Mouse (Mus musculus) liver, embryonic 14.5 days (tissue): Measurements from ENCODE around the gene Gm49320. TPM values are rescaled to one million over a fixed set of nuclear protein-coding genes. Genes with fewer than 3 reads are reported as not detected.

Source experiments
- ATAC-seq: fragments of 200-750 bp; cut with Nextera tagmentation; 2 replicates; pipeline ENCODE4 v1.8.0; 2017; ENCODE audit warnings: moderate number of reproducible peaks, mild to moderate bottlenecking, moderate library complexity; ENCODE audit not compliant: insufficient read depth
- DNase-seq, 3 experiments: peaks; one replicate each; pipeline ENCODE4 v3.0.0-alpha.2; 2012 to 2013; ENCODE audit warnings: low read depth in 3 of 3, low spot score in 3 of 3
- H3K27ac ChIP-seq: fragments of 300-500 bp; sonication (generic); 2 replicates; pipeline ENCODE4 v1.5.1; 2014; ENCODE audit warnings: moderate library complexity, mild to moderate bottlenecking, control low read depth, inconsistent platforms
- H3K27me3 ChIP-seq: fragments of 300-500 bp; sonication (generic); 2 replicates; pipeline ENCODE4 v1.6.1; 2014; ENCODE audit warnings: mild to moderate bottlenecking, low read length, moderate library complexity; ENCODE audit not compliant: control insufficient read depth, insufficient read depth
- H3K36me3 ChIP-seq: fragments of 300-500 bp; sonication (generic); replicated peaks from 2 replicates; pipeline ENCODE4 v1.6.1; 2014; ENCODE audit warnings: low read depth; ENCODE audit not compliant: control insufficient read depth, insufficient read depth
- H3K4me1 ChIP-seq, 2 experiments: fragments of 200-500 bp in 1 of 2; fragments of 300-500 bp in 1 of 2; sonication (generic) in 1 of 2; replicated peaks; 2 replicates each; pipeline ENCODE4 v1.6.1; 2012 to 2014; ENCODE audit warnings: antibody characterized with exemption in 1 of 2, inconsistent platforms in 1 of 2, low read length in 1 of 2; ENCODE audit not compliant: control insufficient read depth in 2 of 2, insufficient read depth in 2 of 2
- H3K4me2 ChIP-seq: fragments of 300-500 bp; sonication (generic); 2 replicates; pipeline ENCODE4 v1.6.1; 2014; ENCODE audit warnings: low read depth, mild to moderate bottlenecking, control low read depth, moderate library complexity
- H3K4me3 ChIP-seq, 2 experiments: fragments of 200-500 bp in 1 of 2; fragments of 300-500 bp in 1 of 2; sonication (generic) in 1 of 2; 2 replicates each; pipeline ENCODE4 v1.5.1; 2012 to 2014; ENCODE audit warnings: low read depth in 2 of 2, low read length in 2 of 2, mild to moderate bottlenecking in 2 of 2, control low read depth in 1 of 2, inconsistent platforms in 1 of 2, moderate library complexity in 1 of 2; ENCODE audit not compliant: insufficient read depth in 1 of 2
- H3K9ac ChIP-seq: fragments of 300-500 bp; sonication (generic); replicated peaks from 2 replicates; pipeline ENCODE4 v1.6.1; 2014; ENCODE audit warnings: mild to moderate bottlenecking, control low read depth, moderate library complexity
- H3K9me3 ChIP-seq: fragments of 300-500 bp; sonication (generic); 2 replicates; pipeline ENCODE4 v1.6.1; 2016; ENCODE audit warnings: low read length, mixed read lengths; ENCODE audit not compliant: control insufficient read depth
- CTCF ChIP-seq: IDR thresholded peaks from 2 replicates; pipeline ENCODE4 v1.5.1; 2016; ENCODE audit warnings: antibody characterized with exemption, low read depth, control low read depth
- EP300 ChIP-seq: IDR thresholded peaks from 2 replicates; pipeline ENCODE4 v1.6.1; 2016; ENCODE audit warnings: antibody characterized with exemption, low read depth
- WGBS: fragments of 180-500 bp; shearing (Covaris S2); extraction: QIAGEN DNeasy Blood & Tissue Kit; methylation state at CpG from one replicate; pipeline ENCODE4 v1.1.7; 2014; ENCODE audit not compliant: insufficient replicate concordance; 5-methylcytosine and 5-hydroxymethylcytosine counted together
- polyA plus RNA-seq, 2 experiments: library from polyadenylated mRNA; depleted of rRNA in 1 of 2; stranded (reverse) in 1 of 2; unstranded in 1 of 2; fragments of >200 nt; fragmentation: Nextera tagmentation in 1 of 2; extraction: Ambion mirVana in 1 of 2; gene quantifications; 2 replicates each; pipeline versions ENCODE4 v1.2.1 to v1.2.3; 2012 to 2014

Gene Gm49320
- polyA plus RNA-seq, 2 experiments, result 0.14 to 0.47 TPM

DNA sequence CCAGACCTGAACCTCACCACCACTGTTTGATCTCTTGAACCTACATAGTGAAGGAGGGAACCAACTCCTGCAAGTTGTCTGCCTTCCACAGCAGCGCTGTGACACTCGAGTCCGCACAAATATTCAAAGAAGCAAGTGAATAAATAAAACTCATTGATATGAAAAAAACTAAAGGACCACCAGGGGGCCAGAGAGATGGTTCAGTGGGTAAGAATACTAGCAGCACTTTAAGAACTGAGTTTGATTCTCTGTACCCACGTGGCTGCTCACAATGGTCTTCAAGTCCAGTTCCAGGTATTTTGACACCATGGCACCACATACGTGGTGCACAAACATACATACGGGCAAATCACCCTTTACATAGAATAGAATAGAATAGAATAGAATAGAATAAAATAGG is 27.6 kb upstream of the Gm49320 start:
- ATAC-seq (no peak), DNase-seq (no peak)
- Histone ChIP-seq H3K27me3 (peaks cover 37% of the 10 kb centered on the region), H3K27ac (no peak overlapping the region), H3K4me1 (peaks cover 0 to 10% of the 10 kb centered on the region in 2 experiments; a peak in 3 of 4 replicates), H3K4me3 (no peak overlapping the region), H3K9me3 (no peaks in the 10 kb centered on the region), H3K9ac (no peak overlapping the region), H3K36me3 (no peaks in the 10 kb centered on the region), H3K4me2 (no peak overlapping the region)
- 58% methylated on average over 6 of the region's 6 CpGs for WGBS
- TF ChIP-seq CTCF (no peak), EP300 (no peak)

GRCm38 (mm10) chr8:4212809-4213209 is 25.9 kb upstream of the Gm49320 start:
- 1% methylated on average over 25 of the region's 25 CpGs for WGBS
- H3K27ac ChIP-seq, result no peak overlapping the region
- no peaks in the 10 kb centered on the region for H3K36me3 ChIP-seq
- TF ChIP-seq CTCF (no peak), EP300 (no peak)
- H3K9ac ChIP-seq, result no peak overlapping the region
- ATAC-seq (peak; percentile 21; the same call in 1 of the 2 replicates), DNase-seq (no peak)
- H3K4me2 ChIP-seq, result peak overlapping the region; percentile 65
- H3K27me3 ChIP-seq, result peaks cover 44% of the 10 kb centered on the region
- peak overlapping the region; percentile 15 to 42; a peak in 3 of 4 replicates for H3K4me3 ChIP-seq
- H3K4me1 ChIP-seq, result peaks cover 0 to 10% of the 10 kb centered on the region in 2 experiments; a peak in 2 of 4 replicates
- no peaks in the 10 kb centered on the region for H3K9me3 ChIP-seq

GRCm38 (mm10) chr8:4213210-4214005 is 25.3 kb upstream of the Gm49320 start:
- Histone ChIP-seq H3K4me1 (peaks cover 0 to 10% of the 10 kb centered on the region in 2 experiments; a peak in 2 of 4 replicates), H3K27me3 (peaks cover 49% of the 10 kb centered on the region), H3K27ac (no peak overlapping the region), H3K36me3 (no peaks in the 10 kb centered on the region), H3K9me3 (no peaks in the 10 kb centered on the region), H3K9ac (no peak overlapping the region; the same call in 1 of the 2 replicates), H3K4me2 (peak overlapping the region; percentile 65), H3K4me3 (peak overlapping the region; percentile 42)
- ATAC-seq (peak; percentile 67), DNase-seq (no peak)
- WGBS, result under 1% methylated on average over 18 of the region's 18 CpGs
- TF ChIP-seq EP300 (no peak), CTCF (no peak)

DNA sequence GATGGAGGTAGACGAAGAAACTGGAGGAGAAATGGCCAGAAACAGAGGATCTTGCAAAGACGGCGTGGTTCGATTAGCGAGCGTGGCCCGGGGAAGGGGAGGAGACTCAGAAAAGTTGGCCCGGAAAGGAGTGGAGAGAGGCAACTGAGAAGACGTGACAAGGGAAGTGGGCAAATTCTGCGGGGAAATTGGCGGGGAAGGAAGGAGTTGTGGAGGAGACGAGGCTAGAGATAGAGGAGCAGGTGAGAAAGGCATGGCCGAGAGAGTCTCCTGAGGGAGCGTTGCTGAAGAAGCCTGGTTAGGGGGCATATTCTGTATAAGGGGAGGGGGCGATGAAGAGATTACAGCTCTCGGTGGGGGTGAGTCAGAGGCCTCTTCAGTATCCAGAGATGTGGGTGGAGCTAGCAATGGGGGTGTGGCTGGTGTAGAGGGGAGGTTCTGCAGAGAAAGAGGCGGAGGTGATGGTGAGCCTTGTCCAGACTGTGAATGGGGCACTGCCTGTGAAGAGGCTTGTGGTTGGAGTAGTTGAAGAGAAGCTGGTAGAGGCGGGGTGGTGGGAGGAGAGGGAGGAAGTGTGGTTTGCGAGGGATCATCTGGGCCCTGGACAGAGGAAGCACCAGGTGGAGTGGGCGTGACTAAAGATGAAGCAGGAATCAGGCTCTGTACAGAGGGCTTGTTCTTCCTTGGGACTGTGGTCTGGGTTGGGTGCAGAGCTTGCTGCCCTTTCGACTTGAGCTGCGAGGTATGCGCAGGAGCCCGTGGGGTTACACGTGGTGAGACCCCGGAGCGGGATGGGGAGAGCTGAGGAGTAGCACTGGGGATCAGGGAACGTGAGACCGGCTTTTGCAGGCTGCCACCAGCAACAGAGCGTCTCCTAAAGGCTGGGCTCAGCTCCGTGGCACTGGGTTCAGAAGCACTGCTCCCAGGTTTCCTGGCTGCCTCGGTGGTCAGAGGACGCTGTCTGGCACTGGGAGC is 24.4 kb upstream of the Gm49320 start:
- H3K4me1 ChIP-seq, result peaks cover 0 to 10% of the 10 kb centered on the region in 2 experiments; a peak in 2 of 4 replicates
- peaks cover 50% of the 10 kb centered on the region for H3K27me3 ChIP-seq
- H3K4me3 ChIP-seq, result peak overlapping the region; percentile 42
- no peaks in the 10 kb centered on the region for H3K36me3 ChIP-seq
- H3K27ac ChIP-seq, result no peak overlapping the region
- no peak for TF ChIP-seq CTCF
- TF ChIP-seq EP300, result no peak
- H3K4me2 ChIP-seq, result peak overlapping the region; percentile 65
- no peaks in the 10 kb centered on the region for H3K9me3 ChIP-seq
- peak in 2 of 3 experiments; percentile 32 to 52 for DNase-seq
- WGBS, result 4% methylated on average over 33 of the region's 33 CpGs
- ATAC-seq, result peak; percentile 69
- no peak overlapping the region; the same call in 1 of the 2 replicates for H3K9ac ChIP-seq
